Mouse (Mus musculus) midbrain, embryonic 14.5 days (tissue): ENCODE measurements at regions not wholly inside any gene's neighbourhood (a gene's known extent, or its start where the extent isn't known, plus 50 kb on each side); places are given as distances from the start of the nearest gene placed in this dataset.

ENCODE experiments used
- ATAC-seq: fragments of 200-750 bp; cut with Nextera tagmentation; 2 replicates; pipeline ENCODE4 v1.8.0; 2017; ENCODE audit warnings: moderate number of reproducible peaks, moderate library complexity; ENCODE audit not compliant: low FRiP score, low TSS enrichment
- DNase-seq: peaks from one replicate; pipeline ENCODE4 v3.0.0-alpha.2; 2015
- H3K27ac ChIP-seq: fragments of 300-500 bp; sonication (generic); replicated peaks from 2 replicates; pipeline ENCODE4 v1.5.1; 2014; ENCODE audit warnings: mild to moderate bottlenecking, low read depth, low read length, moderate library complexity
- H3K27me3 ChIP-seq: fragments of 300-500 bp; sonication (generic); 2 replicates; pipeline ENCODE4 v1.6.1; 2014; ENCODE audit warnings: low read length, control low read depth, mixed read lengths; ENCODE audit not compliant: control insufficient read depth, insufficient read depth
- H3K36me3 ChIP-seq: fragments of 300-500 bp; sonication (generic); 2 replicates; pipeline ENCODE4 v1.6.1; 2014; ENCODE audit warnings: low read length, control low read depth; ENCODE audit not compliant: control insufficient read depth, insufficient read depth
- H3K4me1 ChIP-seq: fragments of 300-500 bp; sonication (generic); 2 replicates; pipeline ENCODE4 v1.6.1; 2014; ENCODE audit warnings: mild to moderate bottlenecking, antibody characterized with exemption, low read length, control low read depth; ENCODE audit not compliant: control insufficient read depth, insufficient read depth
- H3K4me2 ChIP-seq: fragments of 300-500 bp; sonication (generic); 2 replicates; pipeline ENCODE4 v1.6.1; 2014; ENCODE audit warnings: mild to moderate bottlenecking, low read length, moderate library complexity
- H3K4me3 ChIP-seq: fragments of 300-500 bp; sonication (generic); replicated peaks from 2 replicates; pipeline ENCODE4 v1.5.1; 2014; ENCODE audit warnings: low read depth, low read length
- H3K9ac ChIP-seq: fragments of 300-500 bp; sonication (generic); replicated peaks from 2 replicates; pipeline ENCODE4 v1.6.1; 2014; ENCODE audit warnings: mild to moderate bottlenecking, low read length, moderate library complexity
- H3K9me3 ChIP-seq: fragments of 300-500 bp; sonication (generic); 2 replicates; pipeline ENCODE4 v1.6.1; 2016; ENCODE audit warnings: low read length, control low read depth, mixed read lengths; ENCODE audit not compliant: control insufficient read depth
- WGBS: fragments of 180-500 bp; shearing (Covaris S2); extraction: QIAGEN DNeasy Blood & Tissue Kit; methylation state at CpG from one replicate; pipeline ENCODE4 v1.1.7; 2014; 5-methylcytosine and 5-hydroxymethylcytosine counted together

GRCm38 (mm10) chr2:139041671-139042273, 451.9 kb upstream of the Sptlc3 start:
- WGBS: 86% methylated on average over 3 of the region's 3 CpGs

DNA sequence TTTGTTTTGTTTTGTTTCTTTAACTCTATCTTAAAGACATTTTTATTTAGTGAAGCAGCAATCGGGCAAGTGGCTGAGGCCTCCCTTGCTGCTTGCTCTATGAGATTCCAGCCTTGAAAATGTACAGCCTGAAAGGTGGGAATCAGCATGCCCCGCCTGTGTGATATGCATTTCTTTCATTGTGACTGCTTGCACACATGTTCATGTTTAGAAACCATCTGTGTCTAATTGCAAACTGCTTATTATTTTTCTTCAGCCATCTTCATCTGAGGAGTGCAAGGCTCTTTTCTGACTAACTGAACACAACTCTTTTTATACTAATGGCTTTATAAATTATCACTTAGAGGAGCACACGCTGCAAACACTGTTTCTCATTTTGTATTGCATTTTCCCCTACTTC, 449.0 kb upstream of the Sptlc3 start:
- Histone ChIP-seq H3K4me2 (no peak overlapping the region), H3K27ac (no peak overlapping the region), H3K36me3 (no peaks in the 10 kb centered on the region), H3K4me3 (no peak overlapping the region), H3K9ac (no peak overlapping the region), H3K4me1 (no peaks in the 10 kb centered on the region), H3K27me3 (no peaks in the 10 kb centered on the region), H3K9me3 (no peaks in the 10 kb centered on the region)
- ATAC-seq: no peak
- WGBS: 87% methylated on average over 3 of the region's 3 CpGs
- no peak for DNase-seq

More at GRCm38 (mm10) chr2:139041671-139042273, 451.9 kb upstream of the Sptlc3 start:
- Histone ChIP-seq H3K4me2 (no peak overlapping the region), H3K4me1 (no peaks in the 10 kb centered on the region), H3K36me3 (no peaks in the 10 kb centered on the region), H3K27ac (no peak overlapping the region), H3K9me3 (no peaks in the 10 kb centered on the region), H3K9ac (no peak overlapping the region), H3K4me3 (no peak overlapping the region), H3K27me3 (no peaks in the 10 kb centered on the region)
- ATAC-seq (no peak), DNase-seq (no peak)

- 79% methylated on average over 2 of the region's 2 CpGs for WGBS
Measured at GRCm38 (mm10) chr2:139055249-139055648, 438.5 kb upstream of the Sptlc3 start.

DNA sequence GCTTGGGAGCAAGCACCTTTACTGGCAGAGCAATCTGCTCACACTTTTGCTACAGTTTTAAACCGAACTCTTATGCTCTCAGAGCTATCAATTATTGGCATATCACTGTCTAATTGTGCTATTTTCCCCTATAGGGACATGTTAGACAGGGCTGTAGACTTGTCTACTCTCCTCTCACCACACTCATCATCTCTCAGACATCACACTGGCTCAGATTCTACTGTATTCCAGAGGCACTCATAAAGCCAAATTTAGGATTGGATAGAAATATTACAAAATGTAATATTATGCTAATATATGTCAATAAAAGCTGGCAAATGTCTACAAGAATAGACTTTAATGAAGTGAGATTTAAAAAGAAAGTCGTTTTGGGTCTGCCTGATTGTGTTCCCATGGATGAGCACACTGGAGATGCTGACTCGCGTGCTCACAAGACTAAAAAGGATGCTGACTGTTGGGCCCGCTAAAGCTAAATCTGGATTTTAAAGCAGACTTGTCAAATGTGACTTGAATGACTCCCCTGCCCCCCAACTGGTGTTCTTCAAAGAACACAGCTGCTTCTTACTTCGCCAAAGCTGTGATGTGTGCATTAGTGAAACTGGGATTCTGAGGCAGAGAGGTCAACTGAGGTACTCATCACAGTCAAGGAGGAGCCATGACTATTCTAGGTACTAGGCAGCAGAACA, 424.3 kb upstream of the Sptlc3 start:
- DNase-seq: no peak
- WGBS: 88% methylated on average over 6 of the region's 6 CpGs
- Histone ChIP-seq H3K27me3 (no peaks in the 10 kb centered on the region), H3K4me1 (no peaks in the 10 kb centered on the region), H3K4me3 (no peak overlapping the region), H3K27ac (no peak overlapping the region), H3K36me3 (no peaks in the 10 kb centered on the region), H3K4me2 (no peak overlapping the region), H3K9me3 (no peaks in the 10 kb centered on the region), H3K9ac (no peak overlapping the region)
- no peak for ATAC-seq

More at GRCm38 (mm10) chr2:139055249-139055648, 438.5 kb upstream of the Sptlc3 start:
- Histone ChIP-seq H3K36me3 (no peaks in the 10 kb centered on the region), H3K9me3 (no peaks in the 10 kb centered on the region), H3K27ac (no peak overlapping the region), H3K27me3 (no peaks in the 10 kb centered on the region), H3K4me2 (no peak overlapping the region), H3K9ac (no peak overlapping the region), H3K4me3 (no peak overlapping the region), H3K4me1 (no peaks in the 10 kb centered on the region)
- ATAC-seq (no peak), DNase-seq (no peak)

DNA sequence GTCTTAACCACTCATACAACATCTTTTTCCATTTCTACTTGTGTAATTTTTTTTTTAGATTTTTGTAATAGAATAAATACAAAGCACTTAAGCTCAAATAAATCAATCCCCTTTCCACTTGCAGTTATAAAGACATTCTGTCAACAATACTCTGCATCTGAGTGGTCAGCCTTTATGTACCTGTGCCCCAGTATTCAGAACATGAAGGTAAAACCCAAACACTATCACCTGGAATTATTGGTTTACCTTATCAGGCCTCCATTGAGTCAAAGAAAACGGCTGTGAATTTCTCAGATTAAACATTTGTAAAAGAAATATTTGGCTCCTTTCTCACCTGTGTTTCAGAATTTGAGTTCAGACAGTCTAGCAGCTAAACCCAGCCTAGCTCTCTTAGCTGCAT, 422.0 kb upstream of the Sptlc3 start:
- ATAC-seq: no peak
- Histone ChIP-seq H3K4me2 (no peak overlapping the region), H3K27ac (no peak overlapping the region), H3K4me1 (no peaks in the 10 kb centered on the region), H3K27me3 (no peaks in the 10 kb centered on the region), H3K9ac (no peak overlapping the region), H3K36me3 (no peaks in the 10 kb centered on the region), H3K9me3 (no peaks in the 10 kb centered on the region), H3K4me3 (no peak overlapping the region)
- 74% methylated on average over 1 of the region's 1 CpGs for WGBS
- no peak for DNase-seq

DNA sequence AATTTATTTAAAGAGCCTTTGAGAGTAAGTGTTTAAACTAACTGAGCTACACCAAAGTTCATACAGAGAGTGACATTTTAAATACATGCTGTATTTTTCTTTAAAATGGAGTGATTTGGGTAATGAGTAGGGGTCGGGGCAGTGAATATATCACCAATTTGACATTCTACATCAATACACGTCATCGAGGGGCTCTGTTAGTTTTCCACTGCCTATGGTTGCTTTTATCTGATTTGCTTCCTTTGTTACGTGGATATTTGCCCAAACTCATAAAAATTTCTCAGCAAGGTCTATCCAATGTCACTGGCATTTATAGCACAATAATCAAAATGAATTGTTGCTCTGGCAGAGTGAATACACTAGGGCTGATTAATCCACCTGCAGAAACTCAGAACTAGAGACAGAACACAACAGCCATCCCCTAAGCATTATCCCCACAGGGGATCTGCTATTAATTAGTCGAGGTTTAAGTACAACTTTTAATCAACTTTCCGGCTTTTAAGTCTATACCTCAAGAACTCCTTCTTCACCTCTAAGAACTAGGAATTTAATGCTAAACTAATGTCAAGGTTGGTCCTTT, 400.1 kb upstream of the Sptlc3 start:
- WGBS: 89% methylated on average over 6 of the region's 6 CpGs
- Histone ChIP-seq H3K4me2 (no peak overlapping the region), H3K27ac (no peak overlapping the region), H3K9me3 (no peaks in the 10 kb centered on the region), H3K4me1 (no peaks in the 10 kb centered on the region), H3K9ac (no peak overlapping the region), H3K27me3 (no peaks in the 10 kb centered on the region), H3K36me3 (no peaks in the 10 kb centered on the region), H3K4me3 (no peak overlapping the region)
- ATAC-seq (no peak), DNase-seq (no peak)

- no peaks in the 10 kb centered on the region for H3K27me3 ChIP-seq
- ATAC-seq: no peak
- H3K36me3 ChIP-seq: no peaks in the 10 kb centered on the region
- DNase-seq: no peak
- WGBS: 91% methylated on average over 1 of the region's 1 CpGs
- no peak overlapping the region for H3K27ac ChIP-seq
- no peaks in the 10 kb centered on the region for H3K4me1 ChIP-seq
- no peak overlapping the region for H3K9ac ChIP-seq
- no peak overlapping the region for H3K4me2 ChIP-seq
- H3K9me3 ChIP-seq: no peaks in the 10 kb centered on the region
- no peak overlapping the region for H3K4me3 ChIP-seq
Measured at GRCm38 (mm10) chr2:139111669-139112068, 382.0 kb upstream of the Sptlc3 start.

- Histone ChIP-seq H3K36me3 (no peaks in the 10 kb centered on the region), H3K4me1 (no peaks in the 10 kb centered on the region), H3K27ac (no peak overlapping the region), H3K9ac (no peak overlapping the region), H3K27me3 (no peaks in the 10 kb centered on the region), H3K4me3 (no peak overlapping the region), H3K4me2 (no peak overlapping the region), H3K9me3 (no peaks in the 10 kb centered on the region)
- 88% methylated on average over 4 of the region's 4 CpGs for WGBS
- no peak for ATAC-seq
- no peak for DNase-seq
Measured at GRCm38 (mm10) chr2:139114523-139114922, 379.2 kb upstream of the Sptlc3 start.

GRCm38 (mm10) chr2:139120905-139121304, 372.8 kb upstream of the Sptlc3 start:
- H3K27ac ChIP-seq: no peak overlapping the region
- ATAC-seq (no peak), DNase-seq (no peak)
- no peaks in the 10 kb centered on the region for H3K27me3 ChIP-seq
- H3K9me3 ChIP-seq: no peaks in the 10 kb centered on the region
- no peaks in the 10 kb centered on the region for H3K36me3 ChIP-seq
- WGBS: 96% methylated on average over 1 of the region's 1 CpGs
- no peak overlapping the region for H3K4me3 ChIP-seq
- H3K9ac ChIP-seq: no peak overlapping the region
- no peaks in the 10 kb centered on the region for H3K4me1 ChIP-seq
- no peak overlapping the region for H3K4me2 ChIP-seq
